Mouse (Mus musculus): ENCODE data around the gene Sun2. TPM values are rescaled to one million over a fixed set of nuclear protein-coding genes. Genes with fewer than 3 reads are reported as not detected.

Sun2 gene
- polyA plus RNA-seq, 1 experiment, result 56.7 TPM

GRCm38 (mm10) chr15:79785056-79785455 lies 42.7 kb upstream of the Sun2 start:
- TF ChIP-seq CTCF (IDR thresholded peaks at IDR 0.05; ENCODE audit: control insufficient read depth, insufficient read depth, insufficient read length) (no peak), MAX (IDR thresholded peaks at IDR 0.05) (no peak), MYOD1 (IDR thresholded peaks at IDR 0.05; ENCODE audit: control insufficient read depth, insufficient read length, low read depth) (no peak), FOSL1 (IDR thresholded peaks at IDR 0.05; ENCODE audit: insufficient read depth, low read length, poor library complexity, severe bottlenecking) (no peak), USF1 (IDR thresholded peaks at IDR 0.05; ENCODE audit: low read depth) (no peak), CEBPB (IDR thresholded peaks at IDR 0.05; ENCODE audit: low read depth) (no peak), MYOG (IDR thresholded peaks at IDR 0.05; ENCODE audit: control insufficient read depth, extremely low read depth, insufficient read length) (no peak)
- no peaks in the 10 kb centered on the region for H3K79me3 ChIP-seq (ENCODE audit: low read depth)

GRCm38 (mm10) chr15:79777749-79778148 lies 35.4 kb upstream of the Sun2 start, which contains the start of gene Dnal4:
TSS of gene Dnal4 (minus strand) at chr15:79777849.
- Histone ChIP-seq H3K4me3 (ENCODE audit: insufficient read depth, poor library complexity, severe bottlenecking) (no peak within 1 kb of the TSS), H3K79me3 (ENCODE audit: low read depth) (no peaks in the 10 kb centered on the region)
- TF ChIP-seq MYOD1 (IDR thresholded peaks at IDR 0.05; ENCODE audit: control insufficient read depth, insufficient read length, low read depth) (no peak), CTCF (IDR thresholded peaks at IDR 0.05; ENCODE audit: control insufficient read depth, insufficient read depth, insufficient read length) (no peak), FOSL1 (IDR thresholded peaks at IDR 0.05; ENCODE audit: insufficient read depth, low read length, poor library complexity, severe bottlenecking) (no peak), CEBPB (IDR thresholded peaks at IDR 0.05; ENCODE audit: low read depth) (no peak), MAX (IDR thresholded peaks at IDR 0.05) (no peak), MYOG (IDR thresholded peaks at IDR 0.05; ENCODE audit: control insufficient read depth, extremely low read depth, insufficient read length) (no peak), USF1 (IDR thresholded peaks at IDR 0.05; ENCODE audit: low read depth) (no peak)

More at GRCm38 (mm10) chr15:79785056-79785455, 42.7 kb upstream of the Sun2 start:
- no peaks in the 10 kb centered on the region for H3K36me3 ChIP-seq (ENCODE audit: control insufficient read depth, insufficient read depth)
- no peak overlapping the region for H3K4me3 ChIP-seq (ENCODE audit: insufficient read depth, poor library complexity, severe bottlenecking)
- peaks cover 13% of the 10 kb centered on the region for H3K27me3 ChIP-seq (ENCODE audit: control insufficient read depth, insufficient read depth, insufficient read length)
- no peak overlapping the region for H3ac ChIP-seq (ENCODE audit: control insufficient read depth, insufficient read length, low read depth)
- no peaks in the 10 kb centered on the region for H3K79me2 ChIP-seq (ENCODE audit: control insufficient read depth, insufficient read depth)

DNA sequence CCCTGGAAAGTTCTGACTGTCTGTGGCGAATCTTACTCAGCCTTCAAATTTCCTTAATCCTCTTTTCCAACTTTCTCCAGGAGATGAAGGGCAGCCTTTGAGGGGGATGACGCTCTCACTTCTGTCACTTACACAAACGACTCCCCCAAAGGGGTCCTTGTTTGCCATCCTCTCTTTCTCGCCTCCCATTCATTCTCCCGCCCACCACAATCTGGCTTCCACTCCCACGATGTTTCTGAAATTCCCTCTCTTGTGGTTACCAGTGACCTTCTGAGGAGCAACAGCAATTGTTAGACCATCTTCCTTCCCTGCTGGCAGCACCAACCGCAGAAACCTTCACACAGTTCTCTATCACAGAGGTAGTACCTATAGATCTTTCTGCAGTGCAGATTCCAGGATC lies 33.3 kb upstream of the Sun2 start:
- H3K79me2 ChIP-seq (ENCODE audit: control insufficient read depth, insufficient read depth), result peaks cover 23% of the 10 kb centered on the region
- no peak overlapping the region for H3ac ChIP-seq (ENCODE audit: control insufficient read depth, insufficient read length, low read depth)
- H3K36me3 ChIP-seq (ENCODE audit: control insufficient read depth, insufficient read depth), result no peaks in the 10 kb centered on the region
- no peaks in the 10 kb centered on the region for H3K27me3 ChIP-seq (ENCODE audit: control insufficient read depth, insufficient read depth, insufficient read length)
- TF ChIP-seq MYOD1 (IDR thresholded peaks at IDR 0.05; ENCODE audit: control insufficient read depth, insufficient read length, low read depth) (no peak), FOSL1 (IDR thresholded peaks at IDR 0.05; ENCODE audit: insufficient read depth, low read length, poor library complexity, severe bottlenecking) (no peak), USF1 (IDR thresholded peaks at IDR 0.05; ENCODE audit: low read depth) (no peak), CTCF (IDR thresholded peaks at IDR 0.05; ENCODE audit: control insufficient read depth, insufficient read depth, insufficient read length) (no peak), MAX (IDR thresholded peaks at IDR 0.05) (no peak)
- no peak overlapping the region for H3K4me3 ChIP-seq (ENCODE audit: insufficient read depth, poor library complexity, severe bottlenecking)
- peaks cover 2% of the 10 kb centered on the region for H3K79me3 ChIP-seq (ENCODE audit: low read depth)

More at GRCm38 (mm10) chr15:79777749-79778148, 35.4 kb upstream of the Sun2 start, which contains the start of gene Dnal4:
- Histone ChIP-seq H3K36me3 (ENCODE audit: control insufficient read depth, insufficient read depth) (no peaks in the 10 kb centered on the region), H3K27me3 (ENCODE audit: control insufficient read depth, insufficient read depth, insufficient read length) (peaks cover 13% of the 10 kb centered on the region), H3K79me2 (ENCODE audit: control insufficient read depth, insufficient read depth) (peaks cover 10% of the 10 kb centered on the region), H3ac (ENCODE audit: control insufficient read depth, insufficient read length, low read depth) (no peak within 1 kb of the TSS)

DNA sequence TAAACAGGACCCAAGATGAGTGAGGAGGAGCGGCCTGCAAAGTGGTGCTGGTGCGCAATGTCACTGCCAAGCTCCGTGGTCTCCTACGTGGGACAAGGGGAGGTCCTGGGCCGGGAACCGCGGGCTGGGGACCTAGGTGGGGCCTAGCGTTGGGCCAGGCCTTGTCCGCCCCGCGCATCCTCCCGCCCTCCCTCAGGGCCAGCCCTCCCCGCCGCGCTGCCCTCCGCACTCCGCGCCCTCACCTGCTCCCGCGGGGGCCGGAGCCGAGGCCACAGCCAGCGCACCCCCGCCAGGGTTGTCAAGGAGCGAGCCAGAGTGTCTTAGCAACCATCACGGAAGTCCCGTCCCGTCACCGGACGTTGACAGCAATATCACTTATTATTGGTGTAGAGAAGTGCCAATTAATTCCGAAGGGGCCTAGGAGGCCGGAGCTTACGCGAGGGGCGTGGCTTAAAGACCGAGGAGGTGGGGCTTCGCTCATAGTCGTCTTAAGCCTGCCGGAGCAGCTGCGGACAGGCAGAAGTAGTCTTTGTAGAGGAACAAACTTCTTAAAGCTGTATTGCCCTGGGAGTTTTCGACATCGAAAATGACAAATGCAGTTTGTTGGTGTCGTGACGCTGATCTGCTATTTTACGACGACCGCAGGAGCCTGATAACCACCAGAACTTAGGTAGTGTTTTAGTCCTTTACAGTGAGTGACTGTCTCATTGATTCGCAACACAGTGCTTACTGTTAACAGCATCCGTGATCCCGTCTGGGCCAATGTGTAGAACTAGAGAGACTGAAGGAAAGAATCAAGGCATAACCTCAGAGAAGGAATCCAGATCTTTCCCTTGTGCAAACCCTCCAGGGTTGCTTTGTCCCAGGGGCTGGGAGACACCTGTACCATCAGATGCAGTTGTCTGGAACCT lies 32.0 kb upstream of the Sun2 start:
- Histone ChIP-seq H3K27me3 (ENCODE audit: control insufficient read depth, insufficient read depth, insufficient read length) (no peaks in the 10 kb centered on the region), H3K4me3 (ENCODE audit: insufficient read depth, poor library complexity, severe bottlenecking) (peak overlapping the region; percentile 62), H3K79me3 (ENCODE audit: low read depth) (peaks cover 2% of the 10 kb centered on the region), H3K36me3 (ENCODE audit: control insufficient read depth, insufficient read depth) (no peaks in the 10 kb centered on the region), H3ac (ENCODE audit: control insufficient read depth, insufficient read length, low read depth) (peak overlapping the region; percentile 81), H3K79me2 (ENCODE audit: control insufficient read depth, insufficient read depth) (peaks cover 34% of the 10 kb centered on the region)
- TF ChIP-seq USF1 (IDR thresholded peaks at IDR 0.05; ENCODE audit: low read depth), result no peak
- TF ChIP-seq FOSL1 (IDR thresholded peaks at IDR 0.05; ENCODE audit: insufficient read depth, low read length, poor library complexity, severe bottlenecking), result no peak
- peak; percentile 98 for TF ChIP-seq MAX (IDR thresholded peaks at IDR 0.05)

DNA sequence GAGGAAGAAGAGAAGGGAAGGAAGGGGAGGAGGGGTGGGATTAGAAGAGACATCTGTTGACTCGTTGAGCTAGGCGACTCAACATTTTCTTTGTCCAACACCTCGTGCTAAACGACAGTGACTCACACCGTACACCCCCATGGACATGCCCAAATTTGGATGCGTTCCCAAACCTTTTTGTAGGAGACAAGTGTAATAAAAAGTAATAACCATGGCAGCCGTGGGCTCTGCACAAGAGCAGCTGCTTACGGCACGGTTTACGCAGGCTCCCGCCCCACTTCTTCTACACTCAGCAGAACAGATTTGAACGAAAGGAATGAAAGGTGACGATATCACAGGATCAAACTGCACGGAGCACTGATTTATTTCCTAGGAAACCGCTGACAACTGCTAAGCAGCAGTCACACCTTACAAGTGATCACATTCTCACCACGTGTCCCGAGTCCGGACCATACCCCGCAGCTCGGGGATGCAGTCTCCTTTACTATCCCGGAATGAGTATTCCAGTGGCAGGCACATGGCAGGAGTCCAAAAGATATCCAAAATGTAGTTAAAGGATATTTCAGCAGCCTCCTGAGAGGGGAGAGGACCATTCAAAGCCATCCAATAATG lies 28.4 kb upstream of the Sun2 start:
- no peaks in the 10 kb centered on the region for H3K36me3 ChIP-seq (ENCODE audit: control insufficient read depth, insufficient read depth)
- no peak overlapping the region for H3ac ChIP-seq (ENCODE audit: control insufficient read depth, insufficient read length, low read depth)
- H3K27me3 ChIP-seq (ENCODE audit: control insufficient read depth, insufficient read depth, insufficient read length), result no peaks in the 10 kb centered on the region
- no peak overlapping the region for H3K4me3 ChIP-seq (ENCODE audit: insufficient read depth, poor library complexity, severe bottlenecking)
- H3K79me2 ChIP-seq (ENCODE audit: control insufficient read depth, insufficient read depth), result peaks cover 46% of the 10 kb centered on the region
- peaks cover 2% of the 10 kb centered on the region for H3K79me3 ChIP-seq (ENCODE audit: low read depth)
- TF ChIP-seq MAX (IDR thresholded peaks at IDR 0.05), result peak; percentile 87
- peak; percentile 37 for TF ChIP-seq MYOD1 (IDR thresholded peaks at IDR 0.05; ENCODE audit: control insufficient read depth, insufficient read length, low read depth)
- TF ChIP-seq CTCF (IDR thresholded peaks at IDR 0.05; ENCODE audit: control insufficient read depth, insufficient read depth, insufficient read length), result no peak
- TF ChIP-seq CEBPB (IDR thresholded peaks at IDR 0.05; ENCODE audit: low read depth), result no peak
- TF ChIP-seq MYOG (IDR thresholded peaks at IDR 0.05; ENCODE audit: control insufficient read depth, extremely low read depth, insufficient read length), result no peak
- TF ChIP-seq FOSL1 (IDR thresholded peaks at IDR 0.05; ENCODE audit: insufficient read depth, low read length, poor library complexity, severe bottlenecking), result no peak
